Mouse (Mus musculus): ENCODE measurements around the gene Cfap77. TPM values are rescaled to one million over a fixed set of nuclear protein-coding genes. Genes with fewer than 3 reads are reported as not detected.

The Cfap77 gene
- total RNA-seq, 2 experiments from 2014 or later: not detected

GRCm38 (mm10) chr2:28956874-28957273 is 98.0 kb downstream of the Cfap77 start:
- no peak for DNase-seq
- intact Hi-C loops (cut with DNase I): no loop called here

GRCm38 (mm10) chr2:28954595-28954994 is 100.3 kb downstream of the Cfap77 start:
- no peak for DNase-seq
- intact Hi-C loops (cut with DNase I): no loop called here

GRCm38 (mm10) chr2:28952981-28953380 is 101.9 kb downstream of the Cfap77 start:
- intact Hi-C loops (cut with DNase I): no loop called here
- DNase-seq: no peak

GRCm38 (mm10) chr2:28946312-28946711 is 108.6 kb downstream of the Cfap77 start:
- no peak for DNase-seq
- intact Hi-C loops (cut with DNase I): no loop called here

GRCm38 (mm10) chr2:28945388-28945787 is 109.5 kb downstream of the Cfap77 start:
- intact Hi-C loops (cut with DNase I): no loop called here

GRCm38 (mm10) chr2:28943666-28944516 is 111.0 kb downstream of the Cfap77 start:
- intact Hi-C loops (cut with DNase I): no loop called here
- no peak for DNase-seq

More at GRCm38 (mm10) chr2:28945388-28945787, 109.5 kb downstream of the Cfap77 start:
- no peak for DNase-seq

- DNase-seq: no peak
- intact Hi-C loops (cut with DNase I): no loop called here
These were observed 115.9 kb downstream of the Cfap77 start for GRCm38 (mm10) chr2:28938997-28939396.

- intact Hi-C loops (cut with DNase I): no loop called here
- no peak for DNase-seq
These were observed 124.3 kb downstream of the Cfap77 start for GRCm38 (mm10) chr2:28930571-28930970.

- DNase-seq: peak; percentile 65 to 86
- intact Hi-C loops (cut with DNase I): loop anchor here (1.0 kb wide), 3 partner anchors 52 to 169 kb away; no protein-coding TSS in a partner anchor
These were observed 131.0 kb downstream of the Cfap77 start for GRCm38 (mm10) chr2:28923912-28924311.

- intact Hi-C loops (cut with DNase I): no loop called here
- no peak for DNase-seq
These were observed 135.9 kb downstream of the Cfap77 start for GRCm38 (mm10) chr2:28919001-28919400.

- intact Hi-C loops (cut with DNase I): no loop called here
- peak in 1 of 2 experiments; percentile 29 for DNase-seq
These were observed 137.1 kb downstream of the Cfap77 start for GRCm38 (mm10) chr2:28917518-28918361.

- intact Hi-C loops (cut with DNase I): no loop called here
- no peak for DNase-seq
These were observed 137.7 kb downstream of the Cfap77 start for GRCm38 (mm10) chr2:28917156-28917517.

- no peak for DNase-seq
- intact Hi-C loops (cut with DNase I): no loop called here
These were observed 138.4 kb downstream of the Cfap77 start, which contains the start of gene Barhl1 for GRCm38 (mm10) chr2:28916513-28916865. Gene Barhl1 (minus strand): TSS chr2:28916668.

GRCm38 (mm10) chr2:28915768-28916512 is 138.9 kb downstream of the Cfap77 start:
- DNase-seq: peak; percentile 70 to 72
- intact Hi-C loops (cut with DNase I): no loop called here

- DNase-seq: no peak
- intact Hi-C loops (cut with DNase I): no loop called here
These were observed 139.6 kb downstream of the Cfap77 start for GRCm38 (mm10) chr2:28915104-28915738.

- intact Hi-C loops (cut with DNase I): no loop called here
- no peak for DNase-seq
These were observed 140.7 kb downstream of the Cfap77 start for GRCm38 (mm10) chr2:28914121-28914520.

GRCm38 (mm10) chr2:28912961-28913360 is 141.9 kb downstream of the Cfap77 start:
- DNase-seq: no peak
- intact Hi-C loops (cut with DNase I): no loop called here

- peak in 1 of 2 experiments; percentile 7 for DNase-seq
- intact Hi-C loops (cut with DNase I): no loop called here
These were observed 142.7 kb downstream of the Cfap77 start for GRCm38 (mm10) chr2:28912039-28912700.

- intact Hi-C loops (cut with DNase I): no loop called here
- peak in 1 of 2 experiments; percentile 9 for DNase-seq
These were observed 143.4 kb downstream of the Cfap77 start for GRCm38 (mm10) chr2:28911331-28912038.
